Mouse (Mus musculus) hindbrain, postnatal 0 days (tissue): Measurements from ENCODE around the gene Gfod1. TPM values are rescaled to one million over a fixed set of nuclear protein-coding genes. Genes with fewer than 3 reads are reported as not detected.

Experiments used
- ATAC-seq: fragments of 200-750 bp; cut with Nextera tagmentation; 2 replicates; pipeline ENCODE4 v1.8.0; 2017; ENCODE audit warnings: mild to moderate bottlenecking, moderate TSS enrichment, moderate library complexity
- DNase-seq: peaks from one replicate; pipeline ENCODE4 v3.0.0-alpha.2; 2015; ENCODE audit warnings: low spot score
- H3K27ac ChIP-seq: fragments of 300-500 bp; sonication (generic); 2 replicates; pipeline ENCODE4 v1.5.1; 2014; ENCODE audit warnings: mild to moderate bottlenecking
- H3K27me3 ChIP-seq: fragments of 300-500 bp; sonication (generic); 2 replicates; pipeline ENCODE4 v1.6.1; 2014; ENCODE audit warnings: low read length, mixed read lengths; ENCODE audit not compliant: insufficient read depth
- H3K36me3 ChIP-seq: fragments of 300-500 bp; sonication (generic); 2 replicates; pipeline ENCODE4 v1.6.1; 2014; ENCODE audit warnings: low read length, mixed read lengths; ENCODE audit not compliant: insufficient read depth
- H3K4me1 ChIP-seq: fragments of 300-500 bp; sonication (generic); 2 replicates; pipeline ENCODE4 v1.6.1; 2014; ENCODE audit warnings: antibody characterized with exemption, low read length, mixed read lengths; ENCODE audit not compliant: insufficient read depth
- H3K4me2 ChIP-seq: fragments of 300-500 bp; sonication (generic); 2 replicates; pipeline ENCODE4 v1.6.1; 2014; ENCODE audit warnings: low read depth, mild to moderate bottlenecking, low read length, moderate library complexity, mixed read lengths
- H3K4me3 ChIP-seq: fragments of 300-500 bp; sonication (generic); 2 replicates; pipeline ENCODE4 v1.5.1; 2014; ENCODE audit warnings: low read length
- H3K9ac ChIP-seq: fragments of 300-500 bp; sonication (generic); replicated peaks from 2 replicates; pipeline ENCODE4 v1.6.1; 2014; ENCODE audit warnings: mild to moderate bottlenecking, low read length, moderate library complexity, mixed read lengths
- H3K9me3 ChIP-seq: fragments of 300-500 bp; sonication (generic); 2 replicates; pipeline ENCODE4 v1.6.1; 2016; ENCODE audit warnings: low read length, mixed read lengths
- CTCF ChIP-seq: IDR thresholded peaks from 2 replicates; pipeline ENCODE4 v1.5.1; 2016; ENCODE audit warnings: antibody characterized with exemption, control low read depth, low read depth
- WGBS: fragments of 180-500 bp; shearing (Covaris S2); extraction: QIAGEN DNeasy Blood & Tissue Kit; methylation state at CpG from one replicate; pipeline ENCODE4 v1.1.7; 2014; 5-methylcytosine and 5-hydroxymethylcytosine counted together
- polyA plus RNA-seq: library from polyadenylated mRNA; unstranded; fragments of >200 nt; fragmentation: Nextera tagmentation; extraction: Ambion mirVana; gene quantifications from 2 replicates; pipeline ENCODE4 v1.2.1, GENCODE M21; 2015
- total RNA-seq: library from RNA; depleted of rRNA; stranded (reverse); fragments of >200 nt; gene quantifications from 2 replicates; pipeline ENCODE4 v1.2.3, GENCODE M21; 2014

Gfod1 gene
- total and polyA plus RNA-seq, 2 experiments from 2014 or later, result 2.6 to 26.3 TPM

- ATAC-seq (no peak), DNase-seq (no peak)
- H3K4me1 ChIP-seq, result peaks cover 5% of the 10 kb centered on the region; the same call in 1 of the 2 replicates
- no peak overlapping the region for H3K27ac ChIP-seq
- H3K9me3 ChIP-seq, result no peaks in the 10 kb centered on the region
- no peaks in the 10 kb centered on the region for H3K27me3 ChIP-seq
- TF ChIP-seq CTCF, result no peak
- no peak overlapping the region for H3K4me2 ChIP-seq
- H3K36me3 ChIP-seq, result no peaks in the 10 kb centered on the region
- no peak overlapping the region for H3K9ac ChIP-seq
- WGBS, result 53% methylated on average over 5 of the region's 5 CpGs
- H3K4me3 ChIP-seq, result no peak overlapping the region
Measured at GRCm38 (mm10) chr13:43203641-43204040, 100.3 kb downstream of the Gfod1 start.

- H3K36me3 ChIP-seq, result no peaks in the 10 kb centered on the region
- no peak overlapping the region for H3K9ac ChIP-seq
- peaks cover 5% of the 10 kb centered on the region; the same call in 1 of the 2 replicates for H3K4me1 ChIP-seq
- peak; percentile 23 for TF ChIP-seq CTCF
- ATAC-seq (no peak), DNase-seq (no peak)
- no peak overlapping the region for H3K27ac ChIP-seq
- 80% methylated on average over 7 of the region's 7 CpGs for WGBS
- H3K9me3 ChIP-seq, result no peaks in the 10 kb centered on the region
- no peak overlapping the region for H3K4me3 ChIP-seq
- no peaks in the 10 kb centered on the region for H3K27me3 ChIP-seq
- H3K4me2 ChIP-seq, result no peak overlapping the region
Measured at GRCm38 (mm10) chr13:43203234-43203633, 100.7 kb downstream of the Gfod1 start.

GRCm38 (mm10) chr13:43202351-43202750 is 101.6 kb downstream of the Gfod1 start:
- DNase-seq, result no peak
- TF ChIP-seq CTCF, result no peak
- no peak for ATAC-seq
- 87% methylated on average over 10 of the region's 10 CpGs for WGBS
- H3K4me1 ChIP-seq, result peaks cover 5% of the 10 kb centered on the region; the same call in 1 of the 2 replicates
- H3K9ac ChIP-seq, result no peak overlapping the region
- H3K27ac ChIP-seq, result no peak overlapping the region
- H3K27me3 ChIP-seq, result no peaks in the 10 kb centered on the region
- H3K9me3 ChIP-seq, result no peaks in the 10 kb centered on the region
- no peak overlapping the region for H3K4me2 ChIP-seq
- H3K36me3 ChIP-seq, result no peaks in the 10 kb centered on the region
- no peak overlapping the region for H3K4me3 ChIP-seq

- no peak overlapping the region for H3K9ac ChIP-seq
- no peaks in the 10 kb centered on the region for H3K36me3 ChIP-seq
- TF ChIP-seq CTCF, result peak; percentile 80
- peak; percentile 69 for DNase-seq
- no peaks in the 10 kb centered on the region for H3K27me3 ChIP-seq
- peaks cover 5% of the 10 kb centered on the region; the same call in 1 of the 2 replicates for H3K4me1 ChIP-seq
- peak; percentile 50 for ATAC-seq
- no peak overlapping the region for H3K27ac ChIP-seq
- H3K4me2 ChIP-seq, result no peak overlapping the region
- H3K9me3 ChIP-seq, result no peaks in the 10 kb centered on the region
- 44% methylated on average over 22 of the region's 22 CpGs for WGBS
- H3K4me3 ChIP-seq, result no peak overlapping the region
Measured at GRCm38 (mm10) chr13:43201033-43201432, 102.9 kb downstream of the Gfod1 start.

- 77% methylated on average over 22 of the region's 22 CpGs for WGBS
- ATAC-seq (peak; percentile 19; the same call in 1 of the 2 replicates), DNase-seq (no peak)
- Histone ChIP-seq H3K27me3 (no peaks in the 10 kb centered on the region), H3K9ac (no peak overlapping the region), H3K27ac (no peak overlapping the region), H3K9me3 (no peaks in the 10 kb centered on the region), H3K4me3 (no peak overlapping the region), H3K36me3 (no peaks in the 10 kb centered on the region), H3K4me1 (peaks cover 5% of the 10 kb centered on the region; the same call in 1 of the 2 replicates), H3K4me2 (no peak overlapping the region)
- peak; percentile 47 for TF ChIP-seq CTCF
Measured at GRCm38 (mm10) chr13:43200473-43200872, 103.5 kb downstream of the Gfod1 start.

- no peaks in the 10 kb centered on the region for H3K36me3 ChIP-seq
- peak; percentile 34 for DNase-seq
- peaks cover 5% of the 10 kb centered on the region; the same call in 1 of the 2 replicates for H3K4me1 ChIP-seq
- no peak overlapping the region for H3K4me2 ChIP-seq
- peak; percentile 63 for TF ChIP-seq CTCF
- no peaks in the 10 kb centered on the region for H3K27me3 ChIP-seq
- H3K9me3 ChIP-seq, result no peaks in the 10 kb centered on the region
- 69% methylated on average over 5 of the region's 5 CpGs for WGBS
- ATAC-seq, result no peak
- no peak overlapping the region for H3K9ac ChIP-seq
- H3K4me3 ChIP-seq, result no peak overlapping the region
- no peak overlapping the region for H3K27ac ChIP-seq
Measured at GRCm38 (mm10) chr13:43199749-43200148, 104.2 kb downstream of the Gfod1 start.

- no peak overlapping the region for H3K4me3 ChIP-seq
- TF ChIP-seq CTCF, result no peak
- DNase-seq (no peak), ATAC-seq (no peak)
- no peaks in the 10 kb centered on the region for H3K36me3 ChIP-seq
- peaks cover 5% of the 10 kb centered on the region; the same call in 1 of the 2 replicates for H3K4me1 ChIP-seq
- no peaks in the 10 kb centered on the region for H3K27me3 ChIP-seq
- H3K4me2 ChIP-seq, result no peak overlapping the region
- no peak overlapping the region for H3K9ac ChIP-seq
- WGBS, result 82% methylated on average over 7 of the region's 7 CpGs
- H3K9me3 ChIP-seq, result no peaks in the 10 kb centered on the region
- H3K27ac ChIP-seq, result no peak overlapping the region
Measured at GRCm38 (mm10) chr13:43199282-43199681, 104.7 kb downstream of the Gfod1 start.
